Mouse (Mus musculus) bone marrow macrophage, adult 2 months (primary cell): Measurements from ENCODE around the gene Vmn1r125.
"Not testable (repeated sequence)": the region's sequence is repeated elsewhere in the genome, so short reads cannot be mapped to it uniquely, and the experiment has no call there.

ENCODE experiments used
- CTCF ChIP-seq: IDR thresholded peaks from 2 replicates; pipeline ENCODE4 v1.5.1; 2012; ENCODE audit warnings: low read depth, mild to moderate bottlenecking, low read length, moderate library complexity
- POLR2A ChIP-seq: IDR thresholded peaks from 2 replicates; pipeline ENCODE4 v1.6.1; 2012; ENCODE audit warnings: mild to moderate bottlenecking, low read depth, low read length, borderline replicate concordance

DNA sequence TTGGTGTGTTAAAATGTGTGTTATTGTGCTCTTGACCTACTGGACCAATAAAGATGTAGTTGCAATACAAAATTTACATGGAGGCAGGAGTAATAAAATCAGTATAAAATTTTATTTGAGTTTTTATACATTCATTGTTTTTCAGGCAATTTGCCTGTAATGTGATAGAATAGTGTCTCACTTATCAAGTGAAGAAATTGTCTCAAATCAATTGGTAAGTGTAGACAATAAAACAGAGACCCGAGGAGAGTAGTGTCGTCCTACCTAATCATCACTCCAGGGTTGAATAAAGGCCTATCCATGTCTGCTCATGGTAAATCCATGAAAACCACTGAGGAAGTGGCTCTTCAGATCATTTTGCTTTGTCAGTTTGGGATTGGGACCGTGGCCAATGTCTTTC, at the start of gene Vmn1r125:
- not testable (repeated sequence) for TF ChIP-seq CTCF, POLR2A
